Mouse (Mus musculus) liver, postnatal 0 days (tissue): ENCODE data around the gene Gm21761.
"Not testable (repeated sequence)": the region's sequence is repeated elsewhere in the genome, so short reads cannot be mapped to it uniquely, and the experiment has no call there.

Experiments
- CTCF ChIP-seq: sonication (generic); IDR thresholded peaks from 2 replicates; pipeline ENCODE4 v1.5.1; 2016; ENCODE audit warnings: antibody characterized with exemption, low read depth
- EP300 ChIP-seq: IDR thresholded peaks from 2 replicates; pipeline ENCODE4 v1.6.1; 2016; ENCODE audit warnings: antibody characterized with exemption, low read depth, mild to moderate bottlenecking

- not testable (repeated sequence) for TF ChIP-seq CTCF, EP300
Observed at GRCm38 (mm10) chr13:119955567-119955966, 26.5 kb upstream of the Gm21761 start.
